In genomic region chrX:36863766-36864608, GRCm38 (mm10) we compare ENCODE assay signal across 8 mouse cellular contexts. TPM values are rescaled to one million over a fixed set of nuclear protein-coding genes. Genes with fewer than 3 reads are reported as not detected.
DNase-seq lines count a peak whose midpoint lies in the region; ATAC-seq lines count a peak whose summit lies in the region.

No protein-coding gene starts in this region.

- 14% methylated on average over 38 of the region's 44 CpGs for WGBS in hindbrain, embryonic 11.5 days

- no peaks in the 10 kb centered on the region for H3K27me3 ChIP-seq in hindbrain, embryonic 11.5 days (ENCODE audit: control insufficient read depth, insufficient read depth, low read length)

- peak overlapping the region; percentile 39 for H3K4me3 ChIP-seq in hindbrain, embryonic 11.5 days (ENCODE audit: low read depth, low read length)

- peak overlapping the region; percentile 34; the same call in 1 of the 2 replicates for H3K9ac ChIP-seq in hindbrain, embryonic 11.5 days (ENCODE audit: low read depth, low read length)

- no peaks in the 10 kb centered on the region for H3K36me3 ChIP-seq in hindbrain, embryonic 11.5 days (ENCODE audit: control insufficient read depth, insufficient read depth, low read length)

- H3K4me1 ChIP-seq in hindbrain, embryonic 11.5 days (replicated peaks; ENCODE audit: control insufficient read depth, insufficient read depth, low read length), result no peaks in the 10 kb centered on the region

- ATAC-seq in frontal cortex, adult (ENCODE audit: low TSS enrichment), result peak; percentile 84
- ATAC-seq in hindbrain, embryonic 11.5 days (ENCODE audit: low FRiP score), result peak; percentile 88

- no peaks in the 10 kb centered on the region for H3K9me3 ChIP-seq in hindbrain, embryonic 11.5 days (ENCODE audit: control insufficient read depth, low read length)

- H3K27ac ChIP-seq in hindbrain, embryonic 11.5 days (ENCODE audit: low read depth, low read length), result no peak overlapping the region

- H3K4me2 ChIP-seq in hindbrain, embryonic 11.5 days (replicated peaks; ENCODE audit: low read depth, low read length), result peak overlapping the region; percentile 34

- DNase-seq in MEL-GATA-1-ER (ENCODE audit: extremely low read depth, low read depth), result peak; percentile 71
- DNase-seq in cerebellum, adult 8-10 months, result peak; percentile 69
- DNase-seq in hindbrain, embryonic 11.5 days (ENCODE audit: low spot score), result peak; percentile 79
- DNase-seq in layer of hippocampus, postnatal 10 days (ENCODE audit: low spot score in 2 of 2), result peak; percentile 74 to 80
- DNase-seq in lung, postnatal 10 days, result peak; percentile 90
- peak; percentile 73 for DNase-seq in ovary, postnatal 36 days (ENCODE audit: low spot score)
- peak; percentile 78 for DNase-seq in thymus, postnatal 25 days

RNA-seq across cellular contexts. Expression of gene Ube2a, which starts 9.7 kb away (rescaled TPM):
- 123 and 138 TPM in 2 replicates for polyA plus RNA-seq in hindbrain, embryonic 11.5 days (2014; fragmentation: Nextera tagmentation; extraction: Ambion mirVana)
- 10 to 100 TPM; 56.7 to 60.6 TPM for total RNA-seq in layer of hippocampus, postnatal 10 days (2021)

RNA-seq across cellular contexts. Expression of gene C330007P06Rik, which starts 9.9 kb away (rescaled TPM):
- 38.9 and 41.4 TPM in 2 replicates for polyA plus RNA-seq in hindbrain, embryonic 11.5 days (2014; fragmentation: Nextera tagmentation; extraction: Ambion mirVana)
- total RNA-seq in layer of hippocampus, postnatal 10 days (2021), result 10 to 100 TPM; 31.5 to 32.3 TPM

RNA-seq across cellular contexts. Expression of gene Nkrf, which starts 38.7 kb away (rescaled TPM):
- polyA plus RNA-seq in hindbrain, embryonic 11.5 days (2014; fragmentation: Nextera tagmentation; extraction: Ambion mirVana), result 7.9 and 8.4 TPM in 2 replicates
- 10 to 100 TPM; 28.3 to 31.2 TPM for total RNA-seq in layer of hippocampus, postnatal 10 days (2021)
